Mouse (Mus musculus) heart, adult 2 months (tissue): ENCODE data around the gene Hsd17b14. TPM values are rescaled to one million over a fixed set of nuclear protein-coding genes. Genes with fewer than 3 reads are reported as not detected.

Experiments
- DNase-seq, 2 experiments: peaks; one replicate each; pipeline ENCODE4 v3.0.0; 2021
- H3K27ac ChIP-seq: fragments of 200-600 bp; 2 replicates; pipeline ENCODE4 v1.8.1; 2022
- H3K27me3 ChIP-seq: fragments of 200-500 bp; 2 replicates; pipeline ENCODE4 v1.6.1; 2012; ENCODE audit warnings: mild to moderate bottlenecking, low read length, inconsistent platforms, mixed read lengths; ENCODE audit not compliant: control insufficient read depth, insufficient read depth
- H3K36me3 ChIP-seq: fragments of 200-500 bp; 2 replicates; pipeline ENCODE4 v1.6.1; 2012; ENCODE audit warnings: low read length, inconsistent platforms; ENCODE audit not compliant: control insufficient read depth, insufficient read depth
- H3K4me1 ChIP-seq: fragments of 200-500 bp; 2 replicates; pipeline ENCODE4 v1.6.1; 2011; ENCODE audit warnings: low read length; ENCODE audit not compliant: control insufficient read depth, insufficient read depth
- H3K4me3 ChIP-seq: fragments of 200-600 bp; 2 replicates; pipeline ENCODE4 v1.8.1; 2022
- H3K79me2 ChIP-seq: fragments of 200-500 bp; replicated peaks from 2 replicates; pipeline ENCODE4 v1.6.1; 2012; ENCODE audit warnings: mild to moderate bottlenecking, inconsistent platforms, low read length, moderate library complexity, mixed read lengths; ENCODE audit not compliant: control insufficient read depth, insufficient read depth
- H3K9ac ChIP-seq: fragments of 200-500 bp; 2 replicates; pipeline ENCODE4 v1.6.1; 2012; ENCODE audit warnings: low read depth, mild to moderate bottlenecking, control low read depth, inconsistent platforms, low read length, mixed read lengths
- CTCF ChIP-seq: fragments of 200-600 bp; IDR thresholded peaks from 2 replicates; pipeline ENCODE4 v1.8.1; 2022; ENCODE audit warnings: antibody characterized with exemption, mild to moderate bottlenecking, moderate library complexity
- EP300 ChIP-seq: fragments of 200-500 bp; IDR thresholded peaks from 2 replicates; pipeline ENCODE4 v1.6.1; 2011; ENCODE audit warnings: low read depth, low read length, control low read depth; ENCODE audit not compliant: insufficient read depth
- POLR2A ChIP-seq: fragments of 200-500 bp; IDR thresholded peaks from 2 replicates; pipeline ENCODE4 v1.6.1; 2011; ENCODE audit warnings: mild to moderate bottlenecking, low read depth, low read length, control low read depth; ENCODE audit not compliant: insufficient read depth
- WGBS: fragments of 180-500 bp; shearing (Covaris S2); methylation state at CpG from one replicate; pipeline ENCODE4 v1.1.7; 2018; 5-methylcytosine and 5-hydroxymethylcytosine counted together
- intact Hi-C: fragments of 180-260 bp; cut with DNase I; formaldehyde crosslinking; loops from one replicate; pipeline ENCODE4 v1.15.1; 2025
- polyA plus RNA-seq: library from polyadenylated mRNA; depleted of rRNA; stranded (reverse); fragments of >200 nt; gene quantifications from 2 replicates; pipeline ENCODE4 v1.2.3, GENCODE M21; 2012; rRNA removed
- total RNA-seq, 2 experiments: library from RNA; stranded (reverse); gene quantifications; 2 replicates each; pipeline ENCODE4 v1.2.3; 2021

Gene Hsd17b14
- total and polyA plus RNA-seq, 3 experiments, result 0.45 to 0.76 TPM; not detected in 1

DNA sequence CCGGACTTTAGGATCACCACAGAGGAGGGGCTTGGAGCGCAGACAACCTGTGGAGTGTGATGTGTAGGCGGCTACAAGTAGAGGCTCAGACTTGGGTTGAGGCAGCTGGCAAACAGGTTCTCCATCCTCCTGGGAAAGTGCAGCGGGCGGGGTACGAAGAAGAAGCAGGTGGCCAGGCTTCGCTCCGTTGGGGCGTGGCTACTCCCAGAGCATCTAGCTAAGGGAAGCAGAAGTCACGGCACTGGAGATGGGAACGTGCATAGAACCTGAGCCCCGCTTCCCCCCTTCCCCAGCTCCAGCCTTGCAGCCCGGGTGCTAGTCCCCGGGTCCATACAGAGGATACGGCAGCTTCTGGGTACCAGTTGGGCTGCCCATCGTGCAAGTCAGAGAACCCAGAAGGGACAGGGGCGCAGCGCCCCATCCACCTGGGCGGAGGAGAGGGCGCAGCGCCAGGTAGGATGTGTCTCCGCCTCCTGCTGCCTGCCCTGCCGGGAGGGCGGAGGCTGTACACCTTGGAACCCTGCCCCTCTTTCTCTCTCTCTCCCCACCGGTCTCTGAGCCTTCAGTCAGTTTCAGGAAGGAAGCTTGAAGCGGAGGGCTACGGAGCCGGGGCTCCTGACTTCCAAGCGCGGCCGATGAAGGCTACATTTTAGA lies 62.5 kb downstream of the Hsd17b14 start, which contains the start of gene Fut1:
Fut1 (plus strand) TSS at position 248 of the 654 bp plus-strand sequence.
- Histone ChIP-seq H3K79me2 (no peaks in the 10 kb centered on the region), H3K4me3 (no peak within 1 kb of the TSS), H3K27ac (no peak within 1 kb of the TSS), H3K27me3 (no peaks in the 10 kb centered on the region), H3K36me3 (no peaks in the 10 kb centered on the region), H3K4me1 (no peaks in the 10 kb centered on the region; the same call in 1 of the 2 replicates), H3K9ac (no peak within 1 kb of the TSS)
- TF ChIP-seq EP300 (no peak), CTCF (no peak), POLR2A (no peak)
- intact Hi-C loops, result no loop called here
- DNase-seq, result no peak
- 20% methylated on average over 31 of the region's 31 CpGs for WGBS

Other genes with a start within 250 kb of the Hsd17b14 start
Only the 30 nearest of the 35 such genes appear.
- gene Lin7b, start 184.3 kb upstream of the Hsd17b14 start, total RNA-seq, result 1 to 10 TPM; 1.0 to 1.6 TPM
- 2.3 and 3.4 TPM in 2 replicates for gene Lin7b, start 184.3 kb upstream of the Hsd17b14 start, polyA plus RNA-seq
- 10 to 100 TPM; 85.0 to 99.5 TPM for gene Snrnp70, start 159.2 kb upstream of the Hsd17b14 start, total RNA-seq
- 117 and 151 TPM in 2 replicates for gene Snrnp70, start 159.2 kb upstream of the Hsd17b14 start, polyA plus RNA-seq
- 1 to 10 TPM; 5.9 to 6.0 TPM for gene Kcna7, start 149.2 kb upstream of the Hsd17b14 start, total RNA-seq
- 6.7 and 7.6 TPM in 2 replicates for gene Kcna7, start 149.2 kb upstream of the Hsd17b14 start, polyA plus RNA-seq
- gene Ntf5, start 141.2 kb upstream of the Hsd17b14 start, total RNA-seq, result under 1 TPM; 0.11 to 0.50 TPM
- gene Ntf5, start 141.2 kb upstream of the Hsd17b14 start, polyA plus RNA-seq, result 0.32 and 0.43 TPM in 2 replicates
- gene Lhb, start 134.1 kb upstream of the Hsd17b14 start, total RNA-seq, result not detected
- 0.84 TPM in 1 of 2 replicates, not detected in the other for gene Lhb, start 134.1 kb upstream of the Hsd17b14 start, polyA plus RNA-seq
- 100 to 1,000 TPM in 1 of 2 experiments, 10 to 100 TPM in 1; 96.9 to 115 TPM for gene Gys1, start 120.0 kb upstream of the Hsd17b14 start, total RNA-seq
- 111 and 135 TPM in 2 replicates for gene Gys1, start 120.0 kb upstream of the Hsd17b14 start, polyA plus RNA-seq
- gene Ruvbl2, start 116.8 kb upstream of the Hsd17b14 start, total RNA-seq, result 10 to 100 TPM; 26.5 to 26.9 TPM
- 32.7 and 33.5 TPM in 2 replicates for gene Ruvbl2, start 116.8 kb upstream of the Hsd17b14 start, polyA plus RNA-seq
- 100 to 1,000 TPM; 213 to 308 TPM for gene Ftl1, start 95.0 kb upstream of the Hsd17b14 start, total RNA-seq
- 505 and 903 TPM in 2 replicates for gene Ftl1, start 95.0 kb upstream of the Hsd17b14 start, polyA plus RNA-seq
- 10 to 100 TPM; 21.9 to 25.9 TPM for gene Bax, start 88.0 kb upstream of the Hsd17b14 start, total RNA-seq
- 46.6 and 47.2 TPM in 2 replicates for gene Bax, start 88.0 kb upstream of the Hsd17b14 start, polyA plus RNA-seq
- not detected for gene Tulp2, start 73.0 kb upstream of the Hsd17b14 start, total RNA-seq
- gene Tulp2, start 73.0 kb upstream of the Hsd17b14 start, polyA plus RNA-seq, result 0.20 and 0.27 TPM in 2 replicates
- gene Gm45808, start 68.1 kb upstream of the Hsd17b14 start, total RNA-seq, result 1 to 10 TPM; 4.8 to 8.1 TPM
- gene Gm45808, start 68.1 kb upstream of the Hsd17b14 start, polyA plus RNA-seq, result 1.6 and 2.5 TPM in 2 replicates
- gene Dhdh, start 66.1 kb upstream of the Hsd17b14 start, total RNA-seq, result 1 to 10 TPM; 8.2 to 8.9 TPM
- 6.4 and 10.1 TPM in 2 replicates for gene Dhdh, start 66.1 kb upstream of the Hsd17b14 start, polyA plus RNA-seq
- gene Nucb1, start 44.5 kb upstream of the Hsd17b14 start, total RNA-seq, result 100 to 1,000 TPM; 132 to 152 TPM
- 158 and 177 TPM in 2 replicates for gene Nucb1, start 44.5 kb upstream of the Hsd17b14 start, polyA plus RNA-seq
- 10 to 100 TPM; 27.3 to 29.6 TPM for gene Ppp1r15a, start 28.6 kb upstream of the Hsd17b14 start, total RNA-seq
- 20.9 and 36.0 TPM in 2 replicates for gene Ppp1r15a, start 28.6 kb upstream of the Hsd17b14 start, polyA plus RNA-seq
- gene Plekha4, start 28.6 kb upstream of the Hsd17b14 start, total RNA-seq, result 1 to 10 TPM; 2.9 to 3.2 TPM
- 6.7 and 7.2 TPM in 2 replicates for gene Plekha4, start 28.6 kb upstream of the Hsd17b14 start, polyA plus RNA-seq
- 100 to 1,000 TPM; 219 to 306 TPM for gene Bcat2, start 15.3 kb downstream of the Hsd17b14 start, total RNA-seq
- 142 and 198 TPM in 2 replicates for gene Bcat2, start 15.3 kb downstream of the Hsd17b14 start, polyA plus RNA-seq
- not detected for gene Fgf21, start 60.6 kb downstream of the Hsd17b14 start, total RNA-seq
- gene Fgf21, start 60.6 kb downstream of the Hsd17b14 start, polyA plus RNA-seq, result not detected in 2 replicates
- gene Fut1, start 62.4 kb downstream of the Hsd17b14 start, total RNA-seq, result not detected
- 0.25 TPM in 1 of 2 replicates, not detected in the other for gene Fut1, start 62.4 kb downstream of the Hsd17b14 start, polyA plus RNA-seq
- under 1 TPM; 0.26 to 0.27 TPM for gene Izumo1, start 66.9 kb downstream of the Hsd17b14 start, total RNA-seq
- gene Izumo1, start 66.9 kb downstream of the Hsd17b14 start, polyA plus RNA-seq, result 0.29 and 0.70 TPM in 2 replicates
- gene Rasip1, start 72.6 kb downstream of the Hsd17b14 start, total RNA-seq, result 10 to 100 TPM; 25.0 to 25.5 TPM
- gene Rasip1, start 72.6 kb downstream of the Hsd17b14 start, polyA plus RNA-seq, result 30.5 and 30.9 TPM in 2 replicates
- gene Mamstr, start 85.1 kb downstream of the Hsd17b14 start, total RNA-seq, result 1 to 10 TPM; 3.8 to 4.0 TPM
- gene Mamstr, start 85.1 kb downstream of the Hsd17b14 start, polyA plus RNA-seq, result 11.3 and 12.0 TPM in 2 replicates
- under 1 TPM; 0.50 to 0.60 TPM for gene Fut2, start 111.5 kb downstream of the Hsd17b14 start, total RNA-seq
- gene Fut2, start 111.5 kb downstream of the Hsd17b14 start, polyA plus RNA-seq, result 1.1 and 1.9 TPM in 2 replicates
- gene Ntn5, start 129.1 kb downstream of the Hsd17b14 start, total RNA-seq, result under 1 TPM; 0.18 to 0.26 TPM
- 0.47 TPM in 1 of 2 replicates, not detected in the other for gene Ntn5, start 129.1 kb downstream of the Hsd17b14 start, polyA plus RNA-seq
- under 1 TPM; 0.16 to 0.25 TPM for gene Sec1, start 139.5 kb downstream of the Hsd17b14 start, total RNA-seq
- gene Sec1, start 139.5 kb downstream of the Hsd17b14 start, polyA plus RNA-seq, result 0.16 and 0.41 TPM in 2 replicates
- 1 to 10 TPM; 5.2 to 6.8 TPM for gene Car11, start 144.9 kb downstream of the Hsd17b14 start, total RNA-seq
- 10.6 and 14.4 TPM in 2 replicates for gene Car11, start 144.9 kb downstream of the Hsd17b14 start, polyA plus RNA-seq
- 100 to 1,000 TPM in 1 of 2 experiments, 1 to 10 TPM in 1; 6.4 to 134 TPM for gene Dbp, start 150.2 kb downstream of the Hsd17b14 start, total RNA-seq
- gene Dbp, start 150.2 kb downstream of the Hsd17b14 start, polyA plus RNA-seq, result 49.3 and 93.6 TPM in 2 replicates
- gene Rpl18, start 160.6 kb downstream of the Hsd17b14 start, total RNA-seq, result 100 to 1,000 TPM; 496 to 617 TPM
- gene Rpl18, start 160.6 kb downstream of the Hsd17b14 start, polyA plus RNA-seq, result 580 and 697 TPM in 2 replicates
- 10 to 100 TPM; 15.9 to 18.2 TPM for gene Sphk2, start 163.1 kb downstream of the Hsd17b14 start, total RNA-seq
- gene Sphk2, start 163.1 kb downstream of the Hsd17b14 start, polyA plus RNA-seq, result 24.1 and 24.9 TPM in 2 replicates
- gene Fam83e, start 166.3 kb downstream of the Hsd17b14 start, total RNA-seq, result under 1 TPM; 0.13 to 0.34 TPM
- 0.64 and 1.1 TPM in 2 replicates for gene Fam83e, start 166.3 kb downstream of the Hsd17b14 start, polyA plus RNA-seq
- gene Spaca4, start 170.9 kb downstream of the Hsd17b14 start, total RNA-seq, result not detected
- not detected in 2 replicates for gene Spaca4, start 170.9 kb downstream of the Hsd17b14 start, polyA plus RNA-seq